Mouse (Mus musculus) MN1 (cell line): Measurements from ENCODE around the gene Cd34.

ENCODE experiments used
- DNase-seq: peaks from one replicate; pipeline ENCODE4 v3.0.0-alpha.2; 2016; ENCODE audit warnings: low spot score

Gene Cd34

DNA sequence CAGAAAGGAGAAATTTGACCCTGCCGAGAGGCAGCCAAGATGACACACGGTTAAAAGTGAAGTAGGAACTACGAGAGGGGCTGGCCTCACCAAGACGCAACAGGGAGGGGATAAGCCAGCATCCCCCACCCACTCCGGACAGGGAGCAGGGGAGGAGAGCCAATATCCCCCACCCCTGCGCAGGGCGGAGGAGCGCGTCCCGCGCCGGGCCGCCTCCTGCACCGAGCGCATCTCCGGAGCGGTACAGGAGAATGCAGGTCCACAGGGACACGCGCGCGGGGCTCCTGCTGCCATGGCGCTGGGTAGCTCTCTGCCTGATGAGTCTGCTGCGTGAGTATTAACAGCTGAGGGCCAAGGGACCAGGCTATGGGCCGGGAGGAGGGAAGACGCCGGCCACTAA, at the start of gene Cd34:
TSS of gene Cd34 (plus strand) at position 105 of the 400 bp plus-strand sequence.
- DNase-seq = no peak

DNA sequence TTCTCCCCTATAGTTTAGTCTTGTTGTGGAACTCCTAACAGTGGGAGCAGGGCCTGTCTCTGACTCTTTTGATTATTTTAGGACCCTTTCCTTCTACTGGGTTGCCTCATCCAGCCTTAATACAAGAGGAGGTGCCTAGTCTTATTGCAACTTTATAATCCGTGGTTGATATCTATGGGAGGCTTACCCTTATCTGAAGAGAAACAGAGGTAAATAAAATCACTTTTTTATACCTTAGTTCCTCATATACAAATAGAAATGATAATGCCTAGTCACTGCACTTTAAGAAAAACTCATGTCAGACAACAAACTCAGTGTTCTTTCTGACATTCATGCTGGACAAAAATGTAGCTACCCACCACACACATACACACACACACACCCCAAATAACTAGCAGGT, 44.1 kb upstream of the Cd34 start:
- DNase-seq = no peak

DNA sequence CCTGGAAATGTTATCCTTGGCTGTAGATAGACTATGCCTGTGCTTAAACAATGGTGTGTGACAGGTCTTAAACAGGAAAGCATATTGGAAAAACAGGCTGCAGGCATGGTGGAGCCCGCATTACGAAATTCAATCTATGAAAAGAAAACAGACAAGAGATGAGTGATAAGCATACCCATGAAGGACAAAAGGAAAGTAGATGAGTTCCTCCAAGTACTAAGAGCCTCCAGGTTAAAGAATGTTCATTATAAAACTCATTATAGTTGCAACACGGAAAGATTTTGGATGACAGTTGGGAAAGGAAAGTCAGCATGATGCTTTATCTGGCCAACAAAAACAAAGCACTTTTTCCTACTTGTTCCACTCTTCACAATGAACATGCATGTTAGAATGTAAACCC, 43.3 kb upstream of the Cd34 start:
- no peak for DNase-seq

GRCm38 (mm10) chr1:194901075-194901474, 37.5 kb upstream of the Cd34 start:
- DNase-seq = no peak

GRCm38 (mm10) chr1:194901826-194902225, 36.8 kb upstream of the Cd34 start:
- DNase-seq = no peak

GRCm38 (mm10) chr1:194908956-194909355, 29.7 kb upstream of the Cd34 start:
- DNase-seq = no peak

DNA sequence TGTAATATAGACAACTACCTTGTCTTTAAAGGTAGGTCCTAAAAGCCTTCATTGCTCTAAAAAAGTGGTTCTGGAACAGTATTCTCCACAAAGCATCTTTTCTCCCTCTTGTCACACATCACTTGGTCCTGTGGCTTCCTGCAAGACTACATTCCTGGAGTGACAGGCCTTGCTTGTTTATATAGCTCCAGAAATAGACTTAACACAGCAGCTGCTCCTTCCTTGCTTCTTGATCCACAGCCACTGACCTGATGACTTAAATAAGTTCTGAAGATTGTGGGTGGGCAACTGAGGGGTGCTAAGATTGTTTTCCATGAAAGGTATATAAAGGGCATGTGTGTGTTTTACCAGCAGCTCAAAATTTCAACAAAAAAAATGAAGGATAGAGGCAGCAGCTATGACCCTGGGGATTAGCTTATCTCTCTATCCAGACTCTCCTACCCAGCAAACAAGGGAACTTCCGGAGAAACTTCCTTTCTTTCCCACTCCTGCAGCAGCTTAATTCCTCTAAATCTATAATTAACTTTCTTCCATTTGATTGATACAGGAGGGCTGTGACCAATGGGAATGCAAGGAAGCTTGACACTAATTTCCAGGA, 12.8 kb upstream of the Cd34 start:
- no peak for DNase-seq

DNA sequence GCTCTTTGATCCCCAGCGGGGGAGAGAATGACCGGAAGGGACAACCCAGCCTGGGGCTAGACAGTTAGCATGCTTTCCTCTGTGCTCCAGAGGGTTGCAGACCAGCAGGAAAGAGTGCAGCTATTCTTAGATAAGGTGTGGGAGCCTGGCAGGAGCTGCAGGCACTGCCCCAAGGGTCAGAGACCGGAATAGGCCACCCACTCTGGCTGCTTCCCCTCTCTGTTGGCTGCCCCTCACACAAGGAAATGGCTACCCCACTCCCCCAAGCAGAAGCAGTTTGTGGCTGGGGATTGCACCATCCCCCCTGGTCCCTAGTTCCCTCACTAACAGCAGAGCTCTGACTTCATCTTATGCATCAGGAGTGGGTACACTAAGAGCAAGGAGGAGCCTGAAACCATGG, 10.7 kb upstream of the Cd34 start:
- no peak for DNase-seq

DNA sequence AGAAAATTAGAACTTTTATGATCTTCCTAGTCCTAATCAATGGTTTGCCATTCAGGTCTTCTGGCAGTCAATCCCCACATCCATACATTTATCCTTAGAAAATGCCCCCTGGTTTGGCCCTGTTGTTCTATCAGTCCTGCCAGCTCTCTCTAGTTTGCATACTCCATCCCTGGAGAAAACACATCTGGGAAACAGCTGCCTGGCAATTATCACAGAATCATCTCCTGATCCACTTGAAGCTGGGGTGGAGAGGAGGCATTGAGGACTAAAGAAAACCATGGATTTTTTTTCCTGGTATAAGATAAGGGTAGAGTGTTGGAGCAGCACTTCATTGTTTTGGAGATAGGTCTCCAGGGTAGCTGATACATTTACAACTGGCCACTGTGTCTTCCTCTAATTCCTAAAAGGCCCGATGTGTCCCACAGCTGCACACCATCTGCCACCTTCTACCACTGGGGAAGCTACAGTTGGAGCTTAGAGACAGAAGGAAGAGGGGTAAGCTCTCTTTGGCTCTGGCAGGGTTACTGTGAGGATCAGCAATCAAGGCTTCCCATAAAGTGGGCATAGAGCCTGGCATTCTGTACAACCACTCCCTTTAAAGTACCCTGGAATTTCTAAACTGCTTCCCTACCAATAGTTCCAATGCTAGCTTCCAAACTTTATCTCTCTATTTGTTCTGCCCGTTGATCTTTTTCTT, 9.2 kb upstream of the Cd34 start:
- DNase-seq = no peak

- no peak for DNase-seq
These were observed 8.7 kb upstream of the Cd34 start for GRCm38 (mm10) chr1:194929972-194930355.

DNA sequence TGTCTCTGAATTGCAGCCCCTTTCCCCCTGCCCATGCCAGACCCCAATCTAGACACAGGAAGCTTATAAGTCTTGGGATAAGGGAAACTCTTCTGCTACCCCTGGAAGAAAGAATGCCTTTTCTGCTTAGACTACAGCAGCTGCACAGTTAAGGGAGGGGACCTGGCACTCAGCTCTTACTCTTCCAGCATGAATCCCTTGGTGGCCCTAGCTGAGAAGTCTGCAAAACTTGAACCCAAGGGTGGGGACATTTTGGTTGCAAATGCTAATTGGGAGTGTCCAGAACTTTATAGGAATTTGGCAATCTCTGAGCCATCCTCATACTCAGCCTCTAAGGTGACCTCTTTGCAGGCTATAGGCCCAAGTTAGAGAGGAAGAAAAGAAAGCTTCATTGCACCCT, 7.9 kb upstream of the Cd34 start:
- DNase-seq = no peak

DNA sequence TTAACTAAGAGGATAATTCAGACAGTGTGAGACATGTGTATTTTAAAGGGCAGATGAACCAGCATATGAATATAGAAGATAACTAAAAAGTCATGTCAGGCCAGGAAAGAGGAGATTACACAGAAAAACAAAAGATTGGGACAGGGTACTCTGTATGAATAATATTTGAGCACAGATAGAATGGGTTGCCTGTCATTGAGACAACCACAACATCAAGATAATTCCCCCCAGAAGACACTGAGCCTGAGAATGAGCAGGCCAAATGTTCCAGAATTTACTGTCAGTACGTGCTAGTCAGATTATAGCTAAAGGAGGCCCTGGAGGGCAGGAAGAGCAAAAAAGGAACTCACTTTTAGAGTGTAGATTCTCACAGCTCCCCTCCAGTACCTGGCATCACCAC, 3.3 kb upstream of the Cd34 start:
- no peak for DNase-seq

- DNase-seq = no peak
These were observed 2.9 kb downstream of the Cd34 start for GRCm38 (mm10) chr1:194941528-194941927.

DNA sequence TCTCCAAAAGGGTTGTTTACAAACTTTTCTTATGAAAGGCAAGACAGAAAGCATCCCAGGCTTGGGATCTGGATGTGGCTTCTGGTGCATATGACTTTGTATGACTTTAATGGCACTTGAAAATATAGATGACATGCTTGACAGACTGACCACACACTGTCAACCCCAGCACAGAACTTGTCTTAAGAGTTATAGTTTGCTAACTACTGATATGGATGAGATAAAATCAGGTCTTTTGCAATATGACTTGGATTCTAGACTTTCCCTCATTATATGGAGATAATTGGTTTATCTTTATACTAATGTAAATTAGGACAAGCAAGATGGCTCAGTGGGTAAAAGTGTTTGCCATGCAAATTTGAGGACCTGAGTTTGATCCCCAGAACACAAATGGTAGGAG, 4.3 kb downstream of the Cd34 start:
- no peak for DNase-seq

GRCm38 (mm10) chr1:194943485-194943884, 4.9 kb downstream of the Cd34 start:
- DNase-seq = no peak

DNA sequence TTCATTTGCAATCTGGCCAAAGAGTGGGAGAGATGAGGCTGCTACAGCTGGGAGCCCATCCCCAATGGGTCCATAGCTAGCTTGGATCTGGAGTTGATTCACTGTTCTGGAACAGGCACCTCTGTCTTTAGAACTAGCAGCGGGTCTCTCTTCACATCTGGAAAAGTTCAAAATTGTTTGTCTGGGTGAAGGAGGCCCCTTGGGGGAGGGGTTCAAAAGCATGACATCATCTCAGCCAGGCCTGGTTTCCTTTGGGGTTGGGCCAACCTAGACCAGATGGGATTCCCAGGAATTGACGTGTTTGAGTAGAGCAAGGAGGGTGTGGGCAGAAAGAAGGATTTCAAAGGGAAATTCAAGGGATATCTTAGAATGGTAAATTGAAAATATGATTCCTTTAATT, 6.8 kb downstream of the Cd34 start:
- DNase-seq = no peak

GRCm38 (mm10) chr1:194946467-194946866, 7.8 kb downstream of the Cd34 start:
- no peak for DNase-seq

DNA sequence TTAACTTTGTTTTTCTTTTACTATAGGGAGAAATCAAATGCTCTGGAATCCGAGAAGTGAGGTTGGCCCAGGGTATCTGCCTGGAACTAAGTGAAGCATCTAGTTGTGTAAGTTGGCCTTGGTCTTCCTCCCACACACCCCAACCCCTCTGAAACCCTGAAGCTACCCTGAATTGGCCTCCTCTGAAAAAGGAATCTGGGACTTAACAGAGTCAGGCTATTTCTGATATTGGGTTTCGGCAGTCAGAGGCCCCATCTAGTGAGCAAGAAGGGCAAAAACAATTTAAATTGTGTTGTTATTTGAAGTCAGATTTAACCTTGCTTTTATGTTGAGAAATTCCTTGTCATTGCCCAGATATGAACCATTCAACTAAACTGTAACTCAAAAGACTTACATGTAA, 12.3 kb downstream of the Cd34 start:
- DNase-seq = no peak

GRCm38 (mm10) chr1:194952891-194953290, 14.3 kb downstream of the Cd34 start:
- no peak for DNase-seq

- no peak for DNase-seq
These were observed 16.1 kb downstream of the Cd34 start for GRCm38 (mm10) chr1:194954694-194955093.

- no peak for DNase-seq
These were observed 17.1 kb downstream of the Cd34 start for GRCm38 (mm10) chr1:194955749-194956148.

- no peak for DNase-seq
These were observed 18.4 kb downstream of the Cd34 start for GRCm38 (mm10) chr1:194957021-194957420.

GRCm38 (mm10) chr1:194962181-194962580, 23.6 kb downstream of the Cd34 start:
- DNase-seq = peak; percentile 41

GRCm38 (mm10) chr1:194962712-194963111, 24.1 kb downstream of the Cd34 start:
- DNase-seq = no peak
